Mouse (Mus musculus) liver, adult 2 months (tissue): Measurements from ENCODE around the gene Rrp36. TPM values are rescaled to one million over a fixed set of nuclear protein-coding genes. Genes with fewer than 3 reads are reported as not detected.

Experiments
- DNase-seq: peaks from one replicate; pipeline ENCODE4 v3.0.0-alpha.2; 2011; ENCODE audit warnings: low read depth, low spot score; ENCODE audit errors: extremely low read depth
- H3K27ac ChIP-seq: fragments of 200-500 bp; replicated peaks from 2 replicates; pipeline ENCODE4 v1.5.1; 2012; ENCODE audit warnings: low read depth, mild to moderate bottlenecking, control low read depth, inconsistent platforms, low read length; ENCODE audit not compliant: insufficient read depth
- H3K27me3 ChIP-seq: fragments of 200-500 bp; 2 replicates; pipeline ENCODE4 v1.6.1; 2012; ENCODE audit warnings: mild to moderate bottlenecking, moderate library complexity, low read length, inconsistent platforms; ENCODE audit not compliant: control insufficient read depth, insufficient read depth
- H3K36me3 ChIP-seq: fragments of 200-500 bp; 2 replicates; pipeline ENCODE4 v1.6.1; 2012; ENCODE audit warnings: low read length, inconsistent platforms; ENCODE audit not compliant: control insufficient read depth, insufficient read depth
- H3K4me1 ChIP-seq: fragments of 200-500 bp; 2 replicates; pipeline ENCODE4 v1.6.1; 2011; ENCODE audit warnings: low read length; ENCODE audit not compliant: control insufficient read depth, insufficient read depth
- H3K4me3 ChIP-seq: fragments of 200-500 bp; 2 replicates; pipeline ENCODE4 v1.5.1; 2011; ENCODE audit warnings: low read depth, mild to moderate bottlenecking, control low read depth, low read length, moderate library complexity; ENCODE audit not compliant: insufficient read depth
- H3K79me2 ChIP-seq: fragments of 200-500 bp; 2 replicates; pipeline ENCODE4 v1.6.1; 2012; ENCODE audit warnings: inconsistent platforms, mild to moderate bottlenecking, low read length, moderate library complexity; ENCODE audit not compliant: control insufficient read depth, insufficient read depth
- H3K9ac ChIP-seq: fragments of 200-500 bp; 2 replicates; pipeline ENCODE4 v1.6.1; 2012; ENCODE audit warnings: low read depth, mild to moderate bottlenecking, control low read depth, inconsistent platforms, low read length
- CTCF ChIP-seq: fragments of 200-500 bp; IDR thresholded peaks from 2 replicates; pipeline ENCODE4 v1.5.1; 2011; ENCODE audit warnings: low read depth, low read length, control low read depth
- POLR2A ChIP-seq: fragments of 200-500 bp; IDR thresholded peaks from 2 replicates; pipeline ENCODE4 v1.6.1; 2011; ENCODE audit warnings: low read length, control low read depth; ENCODE audit not compliant: insufficient read depth; ENCODE audit errors: extremely low read depth
- WGBS: fragments of 180-500 bp; shearing (Covaris S2); methylation state at CpG from one replicate; pipeline ENCODE4 v1.1.7; 2018; 5-methylcytosine and 5-hydroxymethylcytosine counted together
- polyA plus RNA-seq: library from polyadenylated mRNA; depleted of rRNA; stranded (reverse); fragments of >200 nt; gene quantifications from 2 replicates; pipeline ENCODE4 v1.2.3, GENCODE M21; 2012
- total RNA-seq: library from RNA; depleted of rRNA; stranded (reverse); fragments of >200 nt; gene quantifications from 2 replicates; pipeline ENCODE4 v1.2.3, GENCODE M21; 2014

The Rrp36 gene
- total and polyA plus RNA-seq, 2 experiments: 20.3 to 31.6 TPM

GRCm38 (mm10) chr17:46648436-46648835 is 25.7 kb downstream of the Rrp36 start:
- TF ChIP-seq POLR2A (no peak), CTCF (no peak)
- Histone ChIP-seq H3K36me3 (peaks cover 2% of the 10 kb centered on the region; the same call in 1 of the 2 replicates), H3K27ac (no peak overlapping the region), H3K4me3 (no peak overlapping the region), H3K27me3 (no peaks in the 10 kb centered on the region), H3K4me1 (peaks cover 10% of the 10 kb centered on the region), H3K9ac (no peak overlapping the region), H3K79me2 (peaks cover 5% of the 10 kb centered on the region; the same call in 1 of the 2 replicates)
- 95% methylated on average over 9 of the region's 9 CpGs for WGBS
- no peak for DNase-seq

GRCm38 (mm10) chr17:46647279-46647678 is 26.9 kb downstream of the Rrp36 start:
- Histone ChIP-seq H3K27ac (no peak overlapping the region), H3K9ac (no peak overlapping the region), H3K4me3 (no peak overlapping the region), H3K4me1 (peaks cover 10% of the 10 kb centered on the region), H3K79me2 (peaks cover 5% of the 10 kb centered on the region; the same call in 1 of the 2 replicates), H3K36me3 (peaks cover 5% of the 10 kb centered on the region; the same call in 1 of the 2 replicates), H3K27me3 (no peaks in the 10 kb centered on the region)
- 90% methylated on average over 7 of the region's 7 CpGs for WGBS
- DNase-seq: no peak
- no peak for TF ChIP-seq POLR2A
- no peak for TF ChIP-seq CTCF

GRCm38 (mm10) chr17:46646322-46646662 is 27.9 kb downstream of the Rrp36 start:
- peak overlapping the region; percentile 86 for H3K27ac ChIP-seq
- peak overlapping the region; percentile 85 for H3K4me3 ChIP-seq
- no peak for TF ChIP-seq CTCF
- TF ChIP-seq POLR2A: peak; percentile 80
- H3K79me2 ChIP-seq: peaks cover 5% of the 10 kb centered on the region; the same call in 1 of the 2 replicates
- peak overlapping the region; percentile 90 for H3K9ac ChIP-seq
- peaks cover 10% of the 10 kb centered on the region for H3K4me1 ChIP-seq
- no peaks in the 10 kb centered on the region for H3K27me3 ChIP-seq
- H3K36me3 ChIP-seq: peaks cover 12% of the 10 kb centered on the region; the same call in 1 of the 2 replicates
- peak; percentile 83 for DNase-seq
- WGBS: under 1% methylated on average over 19 of the region's 19 CpGs

GRCm38 (mm10) chr17:46645561-46646321 is 28.4 kb downstream of the Rrp36 start, which contains the start of the genes Klc4 and Mrpl2:
Gene Klc4, minus strand, starts transcription at chr17:46646022.
Gene Mrpl2, plus strand, starts transcription at chr17:46646229.
- Histone ChIP-seq H3K4me3 (peak within 1 kb of the TSS; percentile 95), H3K79me2 (peaks cover 5% of the 10 kb centered on the region; the same call in 1 of the 2 replicates), H3K27me3 (no peaks in the 10 kb centered on the region), H3K4me1 (peaks cover 8% of the 10 kb centered on the region), H3K27ac (peak within 1 kb of the TSS; percentile 99), H3K36me3 (peaks cover 15% of the 10 kb centered on the region; the same call in 1 of the 2 replicates), H3K9ac (peak within 1 kb of the TSS; percentile 92)
- peak; percentile 90 for DNase-seq
- WGBS: under 1% methylated on average over 52 of the region's 53 CpGs
- TF ChIP-seq CTCF: no peak
- TF ChIP-seq POLR2A: 0 out of 2 replicates have a peak, but pooled peaks have one; percentile 30

GRCm38 (mm10) chr17:46644916-46645475 is 29.2 kb downstream of the Rrp36 start:
- H3K79me2 ChIP-seq: peaks cover 5% of the 10 kb centered on the region; the same call in 1 of the 2 replicates
- H3K9ac ChIP-seq: peak overlapping the region; percentile 92
- 1% methylated on average over 11 of the region's 11 CpGs for WGBS
- H3K36me3 ChIP-seq: peaks cover 22% of the 10 kb centered on the region; the same call in 1 of the 2 replicates
- peak; percentile 89 for DNase-seq
- H3K27ac ChIP-seq: peak overlapping the region; percentile 99
- no peaks in the 10 kb centered on the region for H3K27me3 ChIP-seq
- H3K4me3 ChIP-seq: peak overlapping the region; percentile 95
- no peak for TF ChIP-seq CTCF
- 0 out of 2 replicates have a peak, but pooled peaks have one; percentile 47 for TF ChIP-seq POLR2A
- peaks cover 8% of the 10 kb centered on the region for H3K4me1 ChIP-seq
